Mouse (Mus musculus) embryonic fibroblast, embryonic 13.5 days (primary cell): ENCODE data around the gene Gm10277. TPM values are rescaled to one million over a fixed set of nuclear protein-coding genes. Genes with fewer than 3 reads are reported as not detected.
A peak's percentile ranks its signal among the peaks of the same experiment; 100 is the strongest.

Source experiments
- H3K27ac ChIP-seq: 2 replicates; pipeline ENCODE4 v1.5.1; 2012; ENCODE audit warnings: low read length, control low read depth, inconsistent platforms; ENCODE audit not compliant: insufficient read depth
- H3K4me1 ChIP-seq: 2 replicates; pipeline ENCODE4 v1.6.1; 2011; ENCODE audit warnings: low read length; ENCODE audit not compliant: control insufficient read depth, insufficient read depth
- H3K4me3 ChIP-seq: 2 replicates; pipeline ENCODE4 v1.5.1; 2011; ENCODE audit warnings: mild to moderate bottlenecking, control low read depth, low read length; ENCODE audit not compliant: insufficient read depth
- CTCF ChIP-seq: IDR thresholded peaks from 2 replicates; pipeline ENCODE4 v1.5.1; 2011; ENCODE audit warnings: mild to moderate bottlenecking, control low read depth, low read length, moderate library complexity, borderline replicate concordance; ENCODE audit not compliant: insufficient read depth
- POLR2A ChIP-seq: IDR thresholded peaks from 2 replicates; pipeline ENCODE4 v1.6.1; 2011; ENCODE audit warnings: low read depth, mild to moderate bottlenecking, control low read depth, low read length, moderate library complexity
- polyA plus RNA-seq: library from polyadenylated mRNA; stranded (reverse); fragments of >200 nt; gene quantifications from 2 replicates; pipeline ENCODE4 v1.2.4, GENCODE M21; 2011; ENCODE audit warnings: low read depth; ENCODE audit not compliant: missing spikeins, insufficient read length

Gm10277 gene
- polyA plus RNA-seq, 1 experiment, result not detected

GRCm38 (mm10) chr11:77800869-77801701, 13.5 kb upstream of the Gm10277 start:
- no peaks in the 10 kb centered on the region for H3K4me1 ChIP-seq
- TF ChIP-seq POLR2A (peak; percentile 58), CTCF (no peak)
- no peak overlapping the region for H3K4me3 ChIP-seq
- H3K27ac ChIP-seq, result no peak overlapping the region

- TF ChIP-seq CTCF, result no peak
- no peak for TF ChIP-seq POLR2A
- H3K27ac ChIP-seq, result no peak overlapping the region
- H3K4me3 ChIP-seq, result no peak overlapping the region
Observed at GRCm38 (mm10) chr11:77800491-77800868, 12.9 kb upstream of the Gm10277 start.

GRCm38 (mm10) chr11:77795216-77795615, 7.7 kb upstream of the Gm10277 start:
- Histone ChIP-seq H3K27ac (no peak overlapping the region), H3K4me3 (no peak overlapping the region), H3K4me1 (0 out of 2 replicates have a peak, but pooled peaks cover 8% of the 10 kb centered on the region)
- TF ChIP-seq CTCF (no peak), POLR2A (no peak)

More at GRCm38 (mm10) chr11:77800491-77800868, 12.9 kb upstream of the Gm10277 start:
- H3K4me1 ChIP-seq, result no peaks in the 10 kb centered on the region

- peak; percentile 79 for TF ChIP-seq CTCF
- peak; percentile 95 for TF ChIP-seq POLR2A
- H3K4me3 ChIP-seq, result peak overlapping the region; percentile 42
- H3K4me1 ChIP-seq, result 0 out of 2 replicates have a peak, but pooled peaks cover 8% of the 10 kb centered on the region
- H3K27ac ChIP-seq, result no peak overlapping the region
Observed at GRCm38 (mm10) chr11:77793238-77793930, 5.8 kb upstream of the Gm10277 start.

- Histone ChIP-seq H3K27ac (no peak overlapping the region), H3K4me3 (no peak overlapping the region), H3K4me1 (0 out of 2 replicates have a peak, but pooled peaks cover 8% of the 10 kb centered on the region)
- no peak for TF ChIP-seq POLR2A
- TF ChIP-seq CTCF, result no peak
Observed at GRCm38 (mm10) chr11:77792566-77792909, 5.0 kb upstream of the Gm10277 start.

- no peak overlapping the region for H3K4me3 ChIP-seq
- H3K27ac ChIP-seq, result no peak overlapping the region
- 0 out of 2 replicates have a peak, but pooled peaks cover 8% of the 10 kb centered on the region for H3K4me1 ChIP-seq
- TF ChIP-seq POLR2A, result no peak
- TF ChIP-seq CTCF, result no peak
Observed at GRCm38 (mm10) chr11:77791752-77792565, 4.4 kb upstream of the Gm10277 start.

GRCm38 (mm10) chr11:77791241-77791727, 3.7 kb upstream of the Gm10277 start:
- TF ChIP-seq POLR2A (no peak), CTCF (no peak)
- Histone ChIP-seq H3K4me1 (0 out of 2 replicates have a peak, but pooled peaks cover 9% of the 10 kb centered on the region), H3K27ac (no peak overlapping the region), H3K4me3 (no peak overlapping the region)

- Histone ChIP-seq H3K27ac (no peak overlapping the region), H3K4me1 (peaks cover 17% of the 10 kb centered on the region; the same call in 1 of the 2 replicates), H3K4me3 (no peak overlapping the region)
- TF ChIP-seq CTCF (no peak), POLR2A (no peak)
Observed at GRCm38 (mm10) chr11:77790286-77790685, 2.7 kb upstream of the Gm10277 start.

GRCm38 (mm10) chr11:77789512-77789911, 2.0 kb upstream of the Gm10277 start:
- no peak for TF ChIP-seq POLR2A
- TF ChIP-seq CTCF, result no peak
- Histone ChIP-seq H3K4me3 (no peak overlapping the region), H3K27ac (no peak overlapping the region), H3K4me1 (peaks cover 23% of the 10 kb centered on the region; the same call in 1 of the 2 replicates)
